Mouse (Mus musculus) bone marrow, adult 2 months (tissue): ENCODE data around the gene Rab3a. TPM values are rescaled to one million over a fixed set of nuclear protein-coding genes. Genes with fewer than 3 reads are reported as not detected.

Experiments used
- H3K27ac ChIP-seq: fragments of 200-500 bp; 2 replicates; pipeline ENCODE4 v1.5.1; 2012; ENCODE audit warnings: low read depth, mild to moderate bottlenecking, control low read depth, inconsistent platforms, low read length; ENCODE audit not compliant: control insufficient read depth, poor library complexity, insufficient read depth
- H3K4me1 ChIP-seq: fragments of 200-500 bp; 2 replicates; pipeline ENCODE4 v1.6.1; 2011; ENCODE audit warnings: low read length; ENCODE audit not compliant: control insufficient read depth, insufficient read depth
- H3K4me3 ChIP-seq: fragments of 200-500 bp; replicated peaks from 2 replicates; pipeline ENCODE3; 2011; ENCODE audit warnings: mild to moderate bottlenecking, low read depth, low read length, control low read depth; ENCODE audit not compliant: control insufficient read depth
- CTCF ChIP-seq: fragments of 200-500 bp; IDR thresholded peaks from 2 replicates; pipeline ENCODE4 v1.5.1; 2011; ENCODE audit warnings: low read length, control low read depth; ENCODE audit not compliant: control insufficient read depth, insufficient read depth
- POLR2A ChIP-seq: fragments of 200-500 bp; IDR thresholded peaks from 2 replicates; pipeline ENCODE4 v1.6.1; 2011; ENCODE audit warnings: low read depth, mild to moderate bottlenecking, control low read depth, low read length, borderline replicate concordance; ENCODE audit not compliant: control insufficient read depth
- WGBS: fragments of 180-500 bp; shearing (Covaris S2); methylation state at CpG from one replicate; pipeline ENCODE4 v1.1.7; 2018; 5-methylcytosine and 5-hydroxymethylcytosine counted together
- polyA plus RNA-seq: library from polyadenylated mRNA; stranded (reverse); fragments of >200 nt; gene quantifications from 2 replicates; pipeline ENCODE4 v1.2.4, GENCODE M21; 2011; ENCODE audit warnings: low replicate concordance; ENCODE audit not compliant: missing spikeins, insufficient read depth, insufficient read length

The Rab3a gene
- polyA plus RNA-seq, 1 experiment: 13.3 TPM

DNA sequence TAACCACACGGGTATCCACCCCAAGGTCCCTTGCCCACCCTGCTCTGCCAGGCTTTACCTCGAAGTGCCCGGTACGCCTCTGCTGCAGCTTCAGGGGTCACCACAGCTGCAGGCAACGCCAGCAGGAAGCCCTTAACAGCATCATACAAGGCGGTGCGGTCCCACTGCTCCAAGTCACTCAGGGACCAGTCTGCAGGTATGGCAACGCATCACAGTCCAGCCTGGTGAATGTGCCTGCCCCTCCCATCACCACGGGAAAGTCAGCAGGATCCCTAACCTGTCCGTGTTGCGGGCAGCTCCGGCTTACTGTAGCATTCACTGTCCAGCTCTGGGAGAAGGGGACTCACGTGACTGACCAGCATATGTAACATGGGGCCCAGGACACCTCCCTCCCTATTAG, 17.6 kb downstream of the Rab3a start:
- peaks cover 11% of the 10 kb centered on the region for H3K4me1 ChIP-seq
- no peak overlapping the region for H3K4me3 ChIP-seq

DNA sequence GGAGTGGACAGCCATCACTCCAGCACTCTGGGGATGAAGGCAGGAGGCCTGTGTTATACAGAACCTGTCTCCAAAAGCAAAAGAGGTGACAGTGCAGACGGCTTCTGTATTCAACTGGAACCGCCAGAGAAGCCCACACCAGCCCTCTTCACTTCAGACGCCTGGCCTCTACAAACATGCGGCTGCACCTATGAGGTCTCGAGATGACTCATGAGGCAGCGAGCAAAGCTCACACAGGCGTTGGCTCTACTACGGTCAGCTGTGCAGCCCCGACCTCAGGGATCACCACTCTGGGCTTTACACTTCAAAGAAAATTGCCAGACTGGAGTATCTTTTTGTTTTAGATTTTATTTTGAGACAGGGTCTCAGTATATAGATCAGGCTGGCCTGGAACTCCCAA, 18.4 kb downstream of the Rab3a start:
- TF ChIP-seq POLR2A: no peak
- TF ChIP-seq CTCF: no peak
- Histone ChIP-seq H3K4me3 (no peak overlapping the region), H3K4me1 (peaks cover 10% of the 10 kb centered on the region), H3K27ac (no peak overlapping the region)
- WGBS: 93% methylated on average over 9 of the region's 9 CpGs

More for the DNA sequence above, 17.6 kb downstream of the Rab3a start:
- WGBS: 88% methylated on average over 13 of the region's 13 CpGs
- TF ChIP-seq CTCF (0 out of 2 replicates have a peak, but pooled peaks have one; percentile 0), POLR2A (peak; percentile 21; the same call in 1 of the 2 replicates)
- H3K27ac ChIP-seq: no peak overlapping the region; the same call in 1 of the 2 replicates

DNA sequence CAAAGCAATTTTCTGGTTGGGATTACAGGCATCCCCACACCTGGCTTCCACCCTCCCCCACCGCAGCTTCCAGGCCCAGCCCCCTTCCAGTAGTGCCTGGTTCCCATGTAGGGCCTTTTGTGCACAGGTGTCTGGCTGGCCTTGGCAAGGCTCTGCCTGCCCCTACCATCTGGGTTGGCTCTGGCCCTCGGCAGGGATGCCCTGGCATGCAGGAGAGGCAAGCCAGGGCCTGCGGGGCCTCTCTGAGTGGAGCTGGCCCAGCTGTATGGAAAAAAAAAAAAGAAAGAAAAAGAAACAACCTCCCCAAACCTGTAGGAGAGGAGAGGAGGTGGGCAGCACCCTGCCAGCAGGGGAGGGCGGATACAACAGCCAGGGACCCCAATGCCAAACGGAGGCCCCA, 18.9 kb downstream of the Rab3a start:
- TF ChIP-seq POLR2A: no peak
- H3K4me3 ChIP-seq: no peak overlapping the region
- H3K27ac ChIP-seq: no peak overlapping the region
- H3K4me1 ChIP-seq: peaks cover 10% of the 10 kb centered on the region
- 82% methylated on average over 5 of the region's 5 CpGs for WGBS

DNA sequence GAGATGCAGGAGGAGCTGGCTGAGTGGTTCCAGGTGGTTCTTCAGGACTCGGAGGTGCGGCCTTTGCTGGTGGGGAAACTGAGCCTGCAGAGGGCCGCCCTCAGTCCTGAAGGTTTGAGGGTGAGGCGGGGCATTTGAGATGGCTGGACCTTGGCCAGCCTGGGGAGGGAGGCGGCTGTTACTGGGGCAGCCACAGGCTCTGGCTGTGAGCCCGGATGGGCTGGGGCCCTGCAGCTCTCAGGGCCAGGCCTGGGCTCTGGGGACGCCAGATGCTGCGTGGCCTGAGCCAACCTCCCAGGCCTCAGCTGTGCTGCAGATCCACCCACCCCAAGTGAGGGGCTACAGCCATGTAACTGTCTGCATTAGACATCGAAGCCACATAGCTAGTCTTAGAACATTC, 19.4 kb downstream of the Rab3a start:
- TF ChIP-seq CTCF: no peak
- TF ChIP-seq POLR2A: no peak
- Histone ChIP-seq H3K4me1 (peaks cover 6% of the 10 kb centered on the region), H3K4me3 (no peak overlapping the region), H3K27ac (no peak overlapping the region)
- WGBS: 55% methylated on average over 9 of the region's 9 CpGs

DNA sequence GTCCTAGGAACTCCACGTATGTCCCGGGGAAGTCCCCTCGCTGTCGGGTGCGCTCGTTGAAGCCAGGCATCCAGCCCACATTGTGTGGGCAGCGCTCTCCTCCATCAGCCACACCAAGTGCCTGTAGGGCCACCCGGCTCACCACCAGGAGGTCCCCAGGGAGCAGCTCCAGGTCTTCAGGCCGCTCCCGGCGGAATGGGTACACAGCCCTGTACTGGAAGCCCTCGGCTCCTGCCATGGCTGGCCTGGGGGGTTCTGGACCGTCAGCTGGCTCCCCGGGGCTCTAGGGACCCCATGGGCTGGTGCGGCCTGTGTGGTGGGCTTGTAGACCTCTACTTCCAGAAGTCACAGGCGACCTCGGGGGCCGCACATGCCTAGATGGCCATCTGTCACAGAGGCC, 20.3 kb downstream of the Rab3a start:
- Histone ChIP-seq H3K4me3 (no peak overlapping the region), H3K27ac (no peak overlapping the region), H3K4me1 (peaks cover 3% of the 10 kb centered on the region; the same call in 1 of the 2 replicates)
- no peak for TF ChIP-seq POLR2A
- no peak for TF ChIP-seq CTCF
- 90% methylated on average over 18 of the region's 18 CpGs for WGBS

DNA sequence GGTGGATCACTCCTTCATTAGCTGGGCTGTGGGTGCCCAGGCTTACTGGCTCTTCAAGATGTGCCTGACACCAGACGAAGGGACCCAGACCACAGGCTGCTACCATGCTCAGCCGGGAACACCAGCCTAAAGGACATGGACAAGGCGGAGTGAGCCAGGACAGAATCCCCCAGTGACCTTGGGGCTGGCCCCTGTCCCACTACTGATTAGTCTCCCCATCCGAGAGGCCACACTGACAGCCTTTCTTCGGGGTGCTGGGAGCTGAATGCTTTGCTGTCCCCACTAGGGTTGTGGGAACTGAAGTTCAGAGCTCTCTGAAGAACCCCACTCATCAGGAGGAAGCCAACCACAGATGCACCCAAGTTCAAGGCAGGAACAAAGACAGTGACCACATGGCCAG, 20.7 kb downstream of the Rab3a start:
- 85% methylated on average over 5 of the region's 5 CpGs for WGBS
- no peak overlapping the region for H3K27ac ChIP-seq

DNA sequence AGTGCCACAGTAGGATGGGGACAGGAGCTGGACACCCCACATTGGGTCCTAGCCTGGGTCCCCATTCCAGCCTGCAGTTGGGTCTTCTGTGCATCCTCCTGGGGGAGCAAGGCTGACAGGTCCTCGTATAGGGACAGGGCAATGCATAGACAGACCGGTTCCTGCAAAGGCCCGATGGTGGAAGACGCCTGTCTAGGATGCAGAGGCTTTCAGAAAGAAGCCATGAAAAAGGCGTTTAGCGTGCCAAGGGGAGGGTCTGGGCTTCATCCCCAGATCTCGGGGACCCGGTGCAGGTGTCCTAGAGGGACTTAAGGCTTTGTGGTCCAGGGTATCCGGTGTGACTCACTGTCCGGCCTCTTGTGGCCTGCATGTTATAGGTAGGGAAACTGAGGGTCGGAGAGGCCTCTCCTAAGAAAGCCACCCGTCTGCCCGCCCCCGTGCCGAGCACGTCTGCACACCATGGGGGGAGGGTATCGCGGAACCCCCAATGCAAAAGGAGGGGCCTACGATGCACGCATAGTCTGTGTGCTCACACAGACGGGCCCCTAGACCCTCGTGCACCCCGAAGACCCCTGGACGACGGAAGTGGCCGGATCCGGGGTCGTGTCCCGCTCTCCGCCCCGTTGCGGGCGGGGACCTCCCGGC, 21.5 kb downstream of the Rab3a start:
- Histone ChIP-seq H3K4me3 (peak overlapping the region; percentile 71), H3K27ac (peak overlapping the region; percentile 71), H3K4me1 (peaks cover 3% of the 10 kb centered on the region; the same call in 1 of the 2 replicates)
- TF ChIP-seq POLR2A (no peak), CTCF (no peak)
- 3% methylated on average over 34 of the region's 34 CpGs for WGBS

More for the DNA sequence above, 20.7 kb downstream of the Rab3a start:
- Histone ChIP-seq H3K4me1 (peaks cover 3% of the 10 kb centered on the region; the same call in 1 of the 2 replicates), H3K4me3 (no peak overlapping the region)
- TF ChIP-seq CTCF: no peak
- no peak for TF ChIP-seq POLR2A

DNA sequence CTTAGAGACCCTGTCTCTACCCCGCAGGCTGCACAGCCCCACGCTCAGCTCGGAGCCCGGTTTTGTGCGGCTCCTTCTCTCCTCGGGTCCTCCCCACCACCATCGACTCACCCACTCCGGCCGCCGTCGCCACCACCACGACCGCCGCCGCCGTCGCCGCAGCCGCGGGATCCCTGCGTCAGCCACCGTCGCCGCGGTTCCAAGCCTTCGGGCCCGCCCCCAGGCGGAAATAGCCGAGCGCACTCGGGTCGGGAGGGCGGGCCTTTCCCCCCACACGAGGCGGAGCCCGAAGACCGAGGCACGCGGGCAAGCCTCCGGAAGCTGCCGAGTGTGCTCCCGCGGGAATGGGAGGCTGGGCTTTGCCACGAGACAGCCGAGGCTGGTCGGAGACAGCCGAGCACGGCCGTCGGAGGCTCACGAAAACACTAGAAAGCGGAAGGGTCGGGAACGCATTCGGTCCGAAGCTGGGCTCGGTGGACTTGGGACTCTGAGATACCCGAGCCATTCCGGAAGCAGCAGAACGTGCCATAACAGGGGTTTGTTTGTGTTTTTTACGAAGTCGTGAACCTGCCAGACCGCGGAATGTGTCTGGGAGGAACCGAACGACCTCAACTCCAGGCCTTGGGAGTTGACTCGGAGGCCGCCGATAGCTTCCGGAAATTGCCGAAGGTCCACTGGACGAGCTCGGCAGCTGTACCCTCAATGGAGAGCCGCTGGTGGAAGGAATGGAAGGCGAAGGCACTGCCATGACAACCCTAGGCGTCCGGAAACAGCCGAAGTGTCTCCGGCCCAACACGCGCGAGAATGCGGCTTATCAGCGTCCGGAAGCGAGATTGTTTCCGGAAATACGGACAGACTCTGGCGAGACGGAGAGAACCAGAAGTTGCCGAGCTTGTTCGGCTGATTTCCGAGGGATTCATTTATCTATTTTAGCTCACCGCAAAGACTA, 22.3 kb downstream of the Rab3a start, which contains the start of gene Pik3r2:
Pik3r2 (minus strand) TSS at position 218 of the 949 bp plus-strand sequence.
- peak; percentile 55; the same call in 1 of the 2 replicates for TF ChIP-seq POLR2A
- TF ChIP-seq CTCF: peak; percentile 1; the same call in 1 of the 2 replicates
- Histone ChIP-seq H3K4me1 (peaks cover 3% of the 10 kb centered on the region; the same call in 1 of the 2 replicates), H3K27ac (peak within 1 kb of the TSS; percentile 96), H3K4me3 (peak within 1 kb of the TSS; percentile 85)
- under 1% methylated on average over 94 of the region's 94 CpGs for WGBS
